Mouse (Mus musculus): Measurements from ENCODE around the gene Anxa5. TPM values are rescaled to one million over a fixed set of nuclear protein-coding genes. Genes with fewer than 3 reads are reported as not detected.

Anxa5 gene
- total and polyA plus RNA-seq, 3 experiments: 119 to 223 (median 131) TPM

- 24% methylated on average over 20 of the region's 20 CpGs for WGBS
- Histone ChIP-seq H3K27me3 (ENCODE audit: control insufficient read depth, insufficient read depth, low read length) (no peaks in the 10 kb centered on the region), H3K4me1 (ENCODE audit: control insufficient read depth, insufficient read depth, low read length) (peaks cover 9% of the 10 kb centered on the region), H3K79me2 (replicated peaks; ENCODE audit: control insufficient read depth, insufficient read depth, low read length) (no peaks in the 10 kb centered on the region), H3K27ac (peak overlapping the region; percentile 98), H3K9ac (ENCODE audit: low read depth, low read length) (peak overlapping the region; percentile 54), H3K4me3 (peak overlapping the region; percentile 100), H3K36me3 (ENCODE audit: control insufficient read depth, insufficient read depth, low read length) (peaks cover 9% of the 10 kb centered on the region)
- TF ChIP-seq CTCF (IDR thresholded peaks at IDR 0.05): no peak
- TF ChIP-seq POLR2A (IDR thresholded peaks at IDR 0.05; ENCODE audit: insufficient read depth, low read depth, low read length): no peak
- TF ChIP-seq EP300 (IDR thresholded peaks at IDR 0.05; ENCODE audit: insufficient read depth, low read depth, low read length): no peak
- peak; percentile 26 to 50 for DNase-seq
- intact Hi-C loops (cut with DNase I): loop anchor here (1.0 to 10.0 kb wide), 5 partner anchors 19 to 542 kb away; partner anchors contain the start of genes Acad9, Ccna2, Dcun1d1 and Exosc9
These were observed 814 bp upstream of the Anxa5 start for GRCm38 (mm10) chr3:36476261-36477155.

- peak overlapping the region; percentile 87 for H3K9ac ChIP-seq (ENCODE audit: low read depth, low read length)
- H3K27ac ChIP-seq: peak overlapping the region; percentile 98
- peaks cover 14% of the 10 kb centered on the region for H3K4me1 ChIP-seq (ENCODE audit: control insufficient read depth, insufficient read depth, low read length)
- intact Hi-C loops (cut with DNase I): loop anchor here (5.0 to 10.0 kb wide), 4 partner anchors 77 to 540 kb away; partner anchors contain the start of genes Acad9, Ccna2, Dcun1d1 and Exosc9
- no peaks in the 10 kb centered on the region for H3K27me3 ChIP-seq (ENCODE audit: control insufficient read depth, insufficient read depth, low read length)
- H3K79me2 ChIP-seq (replicated peaks; ENCODE audit: control insufficient read depth, insufficient read depth, low read length): no peaks in the 10 kb centered on the region; the same call in 1 of the 2 replicates
- peak; percentile 77 to 80 for DNase-seq
- peak overlapping the region; percentile 100 for H3K4me3 ChIP-seq
- TF ChIP-seq POLR2A (IDR thresholded peaks at IDR 0.05; ENCODE audit: insufficient read depth, low read depth, low read length): no peak; the same call in 1 of the 2 replicates
- TF ChIP-seq CTCF (IDR thresholded peaks at IDR 0.05): no peak
- no peak for TF ChIP-seq EP300 (IDR thresholded peaks at IDR 0.05; ENCODE audit: insufficient read depth, low read depth, low read length)
- under 1% methylated on average over 24 of the region's 24 CpGs for WGBS
- peaks cover 9% of the 10 kb centered on the region for H3K36me3 ChIP-seq (ENCODE audit: control insufficient read depth, insufficient read depth, low read length)
These were observed 683 bp downstream of the Anxa5 start for GRCm38 (mm10) chr3:36474938-36475483.

GRCm38 (mm10) chr3:36474421-36474820 is 1.3 kb downstream of the Anxa5 start:
- Histone ChIP-seq H3K27me3 (ENCODE audit: control insufficient read depth, insufficient read depth, low read length) (no peaks in the 10 kb centered on the region), H3K4me3 (peak overlapping the region; percentile 100), H3K9ac (ENCODE audit: low read depth, low read length) (no peak overlapping the region), H3K36me3 (ENCODE audit: control insufficient read depth, insufficient read depth, low read length) (peaks cover 9% of the 10 kb centered on the region), H3K4me1 (ENCODE audit: control insufficient read depth, insufficient read depth, low read length) (peaks cover 15% of the 10 kb centered on the region), H3K27ac (peak overlapping the region; percentile 98), H3K79me2 (replicated peaks; ENCODE audit: control insufficient read depth, insufficient read depth, low read length) (no peaks in the 10 kb centered on the region; the same call in 1 of the 2 replicates)
- 54% methylated on average over 5 of the region's 5 CpGs for WGBS
- DNase-seq: no peak
- TF ChIP-seq POLR2A (IDR thresholded peaks at IDR 0.05; ENCODE audit: insufficient read depth, low read depth, low read length) (no peak), EP300 (IDR thresholded peaks at IDR 0.05; ENCODE audit: insufficient read depth, low read depth, low read length) (no peak), CTCF (IDR thresholded peaks at IDR 0.05) (no peak)
- intact Hi-C loops (cut with DNase I): loop anchor here (10.0 kb wide), 2 partner anchors 410 to 540 kb away; partner anchors contain the start of genes Acad9 and Dcun1d1

- H3K27me3 ChIP-seq (ENCODE audit: control insufficient read depth, insufficient read depth, low read length): no peaks in the 10 kb centered on the region
- intact Hi-C loops (cut with DNase I): loop anchor here (10.0 kb wide), 2 partner anchors 408 to 538 kb away; partner anchors contain the start of genes Acad9 and Dcun1d1
- no peak overlapping the region; the same call in 1 of the 2 replicates for H3K27ac ChIP-seq
- no peak overlapping the region for H3K4me3 ChIP-seq
- DNase-seq: no peak
- peaks cover 19% of the 10 kb centered on the region for H3K4me1 ChIP-seq (ENCODE audit: control insufficient read depth, insufficient read depth, low read length)
- no peak for TF ChIP-seq POLR2A (IDR thresholded peaks at IDR 0.05; ENCODE audit: insufficient read depth, low read depth, low read length)
- no peaks in the 10 kb centered on the region; the same call in 1 of the 2 replicates for H3K79me2 ChIP-seq (replicated peaks; ENCODE audit: control insufficient read depth, insufficient read depth, low read length)
- H3K9ac ChIP-seq (ENCODE audit: low read depth, low read length): no peak overlapping the region
- peaks cover 9% of the 10 kb centered on the region for H3K36me3 ChIP-seq (ENCODE audit: control insufficient read depth, insufficient read depth, low read length)
- 86% methylated on average over 5 of the region's 5 CpGs for WGBS
These were observed 2.5 kb downstream of the Anxa5 start for GRCm38 (mm10) chr3:36473222-36473621.

- Histone ChIP-seq H3K27me3 (ENCODE audit: control insufficient read depth, insufficient read depth, low read length) (no peaks in the 10 kb centered on the region), H3K9ac (ENCODE audit: low read depth, low read length) (no peak overlapping the region), H3K79me2 (replicated peaks; ENCODE audit: control insufficient read depth, insufficient read depth, low read length) (peaks cover 5% of the 10 kb centered on the region), H3K4me1 (ENCODE audit: control insufficient read depth, insufficient read depth, low read length) (peaks cover 27% of the 10 kb centered on the region), H3K36me3 (ENCODE audit: control insufficient read depth, insufficient read depth, low read length) (peaks cover 15% of the 10 kb centered on the region), H3K27ac (peak overlapping the region; percentile 3; the same call in 1 of the 2 replicates), H3K4me3 (no peak overlapping the region)
- no peak for TF ChIP-seq EP300 (IDR thresholded peaks at IDR 0.05; ENCODE audit: insufficient read depth, low read depth, low read length)
- 19% methylated on average over 4 of the region's 4 CpGs for WGBS
- intact Hi-C loops (cut with DNase I): loop anchor here (10.0 kb wide), 2 partner anchors 407 to 537 kb away; partner anchors contain the start of genes Acad9 and Dcun1d1
- no peak for DNase-seq
These were observed 3.8 kb downstream of the Anxa5 start for GRCm38 (mm10) chr3:36471856-36472255.

Measured in heart, adult 2 months (tissue).